Mouse (Mus musculus): ENCODE data around the gene Sorcs2. TPM values are rescaled to one million over a fixed set of nuclear protein-coding genes. Genes with fewer than 3 reads are reported as not detected.

Sorcs2 gene
- polyA plus RNA-seq, 1 experiment from 2014 or later: 25.4 TPM

DNA sequence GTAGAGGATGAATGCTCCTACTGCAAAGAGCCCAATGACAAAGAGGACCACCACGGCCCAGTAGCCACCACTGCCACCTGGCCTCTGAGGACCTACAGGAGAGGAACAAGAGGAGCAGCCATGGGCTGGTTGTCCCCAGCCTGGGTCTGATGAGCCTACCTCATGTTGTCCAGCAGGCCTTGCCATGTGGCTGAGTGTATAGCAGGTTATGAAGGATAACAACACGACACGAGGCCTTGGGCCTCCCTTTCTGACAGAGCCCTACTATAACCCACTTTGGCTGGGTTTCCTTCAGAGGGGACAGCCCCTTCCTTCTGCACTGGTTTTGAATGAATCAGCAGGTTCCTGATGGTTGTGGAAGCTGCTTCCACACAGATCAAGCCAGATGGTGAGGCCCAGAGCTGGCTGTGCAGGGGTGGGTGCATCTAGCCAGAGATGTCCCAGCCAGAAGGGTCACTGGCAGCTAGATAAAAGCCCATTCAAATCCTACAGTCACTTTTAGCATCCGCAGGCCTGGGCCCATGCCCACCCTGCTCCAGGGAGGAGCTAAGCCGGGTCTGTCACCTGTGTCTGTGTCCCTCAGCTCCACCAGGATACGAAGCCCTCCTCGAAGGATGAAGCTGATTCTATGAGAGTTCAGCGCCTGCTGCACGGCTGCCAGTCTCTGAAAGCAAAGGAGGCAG, 373.8 kb downstream of the Sorcs2 start:
- Histone ChIP-seq H3K27ac (no peak overlapping the region), H3K9ac (no peak overlapping the region), H3K4me3 (no peak overlapping the region), H3K36me3 (peaks cover 45% of the 10 kb centered on the region; the same call in 1 of the 2 replicates), H3K4me1 (peaks cover 5% of the 10 kb centered on the region; the same call in 1 of the 2 replicates), H3K4me2 (no peak overlapping the region), H3K9me3 (no peaks in the 10 kb centered on the region), H3K27me3 (no peaks in the 10 kb centered on the region)
- 85% methylated on average over 9 of the region's 9 CpGs for WGBS
- ATAC-seq (ENCODE audit: insufficient number of reproducible peaks, low FRiP score, low TSS enrichment, low read depth): no peak

DNA sequence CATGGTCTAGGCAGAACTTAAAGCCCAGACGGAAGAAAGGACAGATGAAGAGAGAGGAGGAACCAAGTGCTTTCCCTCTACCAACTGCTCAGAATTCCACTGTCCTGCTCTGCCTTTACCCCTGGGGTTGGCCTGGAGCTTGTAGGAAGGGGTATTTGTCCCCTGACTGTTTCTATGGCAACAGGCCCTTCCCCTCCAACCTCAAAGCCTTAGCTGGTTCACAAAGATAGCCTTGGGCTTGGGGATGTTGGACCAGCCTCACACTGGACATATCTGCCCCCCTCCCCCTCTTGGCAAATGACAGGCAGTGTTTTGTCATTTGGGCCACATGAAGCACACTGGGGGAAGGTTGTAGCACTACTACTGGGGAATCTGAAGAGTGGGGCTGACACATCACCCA, 375.6 kb downstream of the Sorcs2 start:
- Histone ChIP-seq H3K9me3 (no peaks in the 10 kb centered on the region), H3K4me1 (peaks cover under 1% of the 10 kb centered on the region; the same call in 1 of the 2 replicates), H3K9ac (no peak overlapping the region), H3K4me2 (no peak overlapping the region), H3K27ac (no peak overlapping the region), H3K36me3 (peaks cover 56% of the 10 kb centered on the region), H3K4me3 (no peak overlapping the region), H3K27me3 (no peaks in the 10 kb centered on the region)
- no peak for ATAC-seq (ENCODE audit: insufficient number of reproducible peaks, low FRiP score, low TSS enrichment, low read depth)
- 92% methylated on average over 1 of the region's 1 CpGs for WGBS

DNA sequence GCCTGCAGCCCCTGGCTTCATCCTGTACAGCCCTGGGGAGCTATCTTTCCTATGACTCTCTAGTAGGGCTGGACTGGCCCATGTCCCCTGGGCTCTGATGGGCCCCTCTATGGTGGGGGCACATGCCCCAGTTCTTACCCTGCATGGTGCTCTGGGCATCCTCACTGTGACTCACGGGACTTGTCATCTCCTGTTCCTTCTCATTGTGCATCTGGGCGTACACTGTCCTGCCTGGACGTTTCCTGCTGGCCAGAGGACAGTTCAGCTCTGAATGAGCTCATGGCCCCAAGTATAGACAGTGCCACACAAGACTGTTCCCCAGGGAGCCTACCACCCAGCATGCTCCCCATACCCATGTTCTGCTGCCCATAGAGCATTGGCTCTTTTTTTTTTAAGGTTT, 376.8 kb downstream of the Sorcs2 start:
- Histone ChIP-seq H3K36me3 (peaks cover 58% of the 10 kb centered on the region), H3K9me3 (no peaks in the 10 kb centered on the region), H3K4me1 (no peaks in the 10 kb centered on the region), H3K9ac (no peak overlapping the region), H3K4me2 (no peak overlapping the region), H3K27ac (no peak overlapping the region), H3K4me3 (no peak overlapping the region), H3K27me3 (no peaks in the 10 kb centered on the region)
- no peak for ATAC-seq (ENCODE audit: insufficient number of reproducible peaks, low FRiP score, low TSS enrichment, low read depth)
- WGBS: 77% methylated on average over 3 of the region's 3 CpGs

DNA sequence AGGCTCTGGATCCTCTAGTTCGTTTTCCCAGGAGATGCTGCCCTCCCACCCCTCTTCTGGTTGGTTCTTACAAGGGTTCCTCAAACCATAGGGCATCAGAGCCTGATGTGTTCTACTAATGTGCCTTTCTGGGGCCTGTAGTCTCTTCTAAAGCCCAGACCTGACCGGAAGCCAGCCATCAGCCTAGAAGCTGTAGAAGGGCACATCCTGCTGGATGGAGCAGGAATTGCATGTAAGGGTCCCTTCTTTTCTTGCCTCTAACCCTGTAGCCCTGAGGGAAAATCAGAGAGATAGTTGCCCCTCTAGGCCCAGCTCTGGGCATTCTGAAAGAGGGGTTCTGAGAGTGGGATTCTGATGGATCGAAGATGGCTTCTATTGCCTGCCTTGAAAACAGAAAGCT, 379.6 kb downstream of the Sorcs2 start:
- no peak for ATAC-seq (ENCODE audit: insufficient number of reproducible peaks, low FRiP score, low TSS enrichment, low read depth)
- H3K27me3 ChIP-seq: no peaks in the 10 kb centered on the region
- H3K9me3 ChIP-seq: no peaks in the 10 kb centered on the region
- no peak overlapping the region for H3K9ac ChIP-seq
- no peak overlapping the region for H3K27ac ChIP-seq
- H3K4me3 ChIP-seq: no peak overlapping the region
- 92% methylated on average over 3 of the region's 3 CpGs for WGBS
- H3K4me1 ChIP-seq: no peaks in the 10 kb centered on the region
- H3K36me3 ChIP-seq: peaks cover 42% of the 10 kb centered on the region
- H3K4me2 ChIP-seq: no peak overlapping the region

DNA sequence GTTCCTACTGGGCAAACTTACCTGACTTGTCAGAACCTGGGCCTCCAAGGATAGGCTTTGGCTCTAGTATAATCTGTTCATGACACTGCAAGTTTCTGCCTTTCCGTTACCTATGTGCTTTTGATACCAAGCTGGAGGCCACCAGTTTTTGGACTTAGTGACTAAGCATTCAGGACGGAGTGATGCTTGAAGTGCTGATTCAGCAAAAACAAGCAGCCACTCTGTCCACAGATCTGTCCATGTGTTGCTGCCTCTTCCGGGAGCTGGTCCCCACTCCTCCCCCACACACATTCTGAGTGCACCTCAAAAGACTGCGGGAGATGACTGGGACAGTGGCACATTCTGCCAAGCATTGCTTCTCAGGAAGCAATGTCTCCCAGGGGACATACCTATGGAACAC, 388.5 kb downstream of the Sorcs2 start:
- Histone ChIP-seq H3K27ac (no peak overlapping the region), H3K27me3 (no peaks in the 10 kb centered on the region), H3K4me1 (no peaks in the 10 kb centered on the region), H3K4me3 (no peak overlapping the region), H3K9me3 (no peaks in the 10 kb centered on the region), H3K9ac (no peak overlapping the region), H3K4me2 (no peak overlapping the region), H3K36me3 (no peaks in the 10 kb centered on the region)
- WGBS: 86% methylated on average over 4 of the region's 4 CpGs
- ATAC-seq (ENCODE audit: insufficient number of reproducible peaks, low FRiP score, low TSS enrichment, low read depth): no peak

DNA sequence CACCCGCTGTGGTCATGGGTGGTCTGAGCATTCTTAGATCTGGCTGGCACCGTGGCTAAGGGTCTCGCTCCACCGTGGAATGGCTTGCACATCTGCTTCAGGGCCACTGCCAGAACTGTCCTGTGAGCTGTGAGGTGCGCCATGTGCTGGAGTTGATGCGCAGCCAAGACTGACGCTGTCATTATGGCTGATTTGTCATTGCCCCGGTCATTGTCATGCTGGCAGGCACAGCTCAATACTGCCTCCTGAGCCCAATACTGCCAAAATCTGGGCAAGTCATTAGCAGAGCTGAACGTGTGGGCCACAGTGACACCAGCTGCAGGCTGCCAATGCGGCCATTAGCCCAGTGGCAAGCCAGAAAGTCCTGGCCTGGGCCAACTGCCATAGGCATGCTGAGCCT, 390.3 kb downstream of the Sorcs2 start:
- H3K9me3 ChIP-seq: no peaks in the 10 kb centered on the region
- no peak for ATAC-seq (ENCODE audit: insufficient number of reproducible peaks, low FRiP score, low TSS enrichment, low read depth)
- no peak overlapping the region for H3K4me2 ChIP-seq
- H3K36me3 ChIP-seq: peaks cover 8% of the 10 kb centered on the region; the same call in 1 of the 2 replicates
- WGBS: 78% methylated on average over 10 of the region's 10 CpGs
- H3K4me3 ChIP-seq: no peak overlapping the region
- H3K9ac ChIP-seq: no peak overlapping the region
- H3K27ac ChIP-seq: no peak overlapping the region
- no peaks in the 10 kb centered on the region for H3K27me3 ChIP-seq
- H3K4me1 ChIP-seq: no peaks in the 10 kb centered on the region

DNA sequence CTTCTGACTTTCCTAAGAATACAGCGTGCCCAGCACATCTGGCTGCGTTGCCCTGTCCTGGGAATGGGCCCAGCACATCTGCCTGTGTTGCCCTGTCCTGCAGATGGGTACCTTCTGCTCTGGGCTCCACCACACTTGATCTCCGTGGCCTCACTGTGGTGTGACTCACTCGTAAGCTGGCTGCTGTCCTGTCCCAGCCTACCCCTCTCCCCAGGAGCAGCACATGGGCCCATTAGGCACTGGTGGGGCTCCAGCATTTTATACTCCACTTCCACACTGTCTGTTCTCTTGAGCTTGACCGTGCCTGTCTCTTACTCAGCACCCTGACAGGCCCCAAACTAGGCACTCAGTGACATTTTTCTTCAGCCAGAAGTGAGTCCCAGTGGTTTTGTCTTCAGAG, 391.4 kb downstream of the Sorcs2 start:
- no peak overlapping the region for H3K4me2 ChIP-seq
- no peaks in the 10 kb centered on the region for H3K27me3 ChIP-seq
- H3K36me3 ChIP-seq: peaks cover 15% of the 10 kb centered on the region
- no peak for ATAC-seq (ENCODE audit: insufficient number of reproducible peaks, low FRiP score, low TSS enrichment, low read depth)
- no peaks in the 10 kb centered on the region for H3K4me1 ChIP-seq
- H3K9me3 ChIP-seq: no peaks in the 10 kb centered on the region
- no peak overlapping the region for H3K9ac ChIP-seq
- H3K27ac ChIP-seq: no peak overlapping the region
- 67% methylated on average over 5 of the region's 5 CpGs for WGBS
- H3K4me3 ChIP-seq: no peak overlapping the region

DNA sequence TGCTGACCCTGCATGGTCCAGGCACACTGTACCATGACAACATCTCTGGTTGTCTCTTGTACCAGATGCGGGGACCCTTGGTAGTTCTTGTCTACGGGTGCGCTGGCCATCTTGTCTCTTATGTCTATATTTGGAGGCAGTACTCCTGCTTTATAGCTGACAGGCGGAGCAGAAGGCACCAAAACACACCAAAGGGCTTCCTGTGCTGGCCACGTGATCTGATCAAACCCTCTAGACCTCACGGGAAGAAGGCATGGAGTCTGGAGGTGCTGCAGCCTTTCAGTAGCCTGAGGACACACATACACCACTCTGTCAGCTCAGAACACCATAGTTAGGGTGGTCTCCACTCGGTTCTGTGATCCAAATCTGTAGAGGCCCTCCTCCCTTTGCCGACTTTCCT, 391.8 kb downstream of the Sorcs2 start:
- Histone ChIP-seq H3K27ac (no peak overlapping the region), H3K36me3 (peaks cover 19% of the 10 kb centered on the region), H3K9ac (no peak overlapping the region), H3K4me1 (no peaks in the 10 kb centered on the region), H3K27me3 (no peaks in the 10 kb centered on the region), H3K9me3 (no peaks in the 10 kb centered on the region), H3K4me2 (no peak overlapping the region), H3K4me3 (no peak overlapping the region)
- WGBS: 70% methylated on average over 8 of the region's 8 CpGs
- no peak for ATAC-seq (ENCODE audit: insufficient number of reproducible peaks, low FRiP score, low TSS enrichment, low read depth)

DNA sequence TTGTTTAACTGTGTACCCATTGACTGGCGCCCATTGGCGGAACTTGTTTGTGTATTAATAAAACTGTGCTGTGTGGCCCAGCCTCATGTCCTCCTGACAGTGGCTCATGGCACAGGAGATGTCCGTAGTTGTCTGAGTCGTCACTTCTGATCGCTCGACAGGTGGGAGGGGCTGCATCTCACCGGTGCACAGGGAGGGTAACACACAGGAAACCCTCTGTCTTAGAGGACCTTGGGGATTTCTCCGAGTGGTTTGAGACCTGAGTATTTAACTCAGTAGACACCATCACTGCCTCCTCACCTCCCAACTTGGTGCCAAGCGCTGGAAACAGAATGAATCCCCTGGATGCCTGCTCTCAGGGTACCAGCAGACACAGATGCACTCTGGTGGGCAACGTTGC, 394.1 kb downstream of the Sorcs2 start:
- H3K27me3 ChIP-seq: no peaks in the 10 kb centered on the region
- no peak overlapping the region for H3K4me2 ChIP-seq
- no peak overlapping the region for H3K4me3 ChIP-seq
- no peak overlapping the region for H3K9ac ChIP-seq
- H3K4me1 ChIP-seq: no peaks in the 10 kb centered on the region
- no peak for ATAC-seq (ENCODE audit: insufficient number of reproducible peaks, low FRiP score, low TSS enrichment, low read depth)
- peaks cover 41% of the 10 kb centered on the region for H3K36me3 ChIP-seq
- WGBS: 85% methylated on average over 10 of the region's 10 CpGs
- no peaks in the 10 kb centered on the region for H3K9me3 ChIP-seq
- no peak overlapping the region for H3K27ac ChIP-seq

DNA sequence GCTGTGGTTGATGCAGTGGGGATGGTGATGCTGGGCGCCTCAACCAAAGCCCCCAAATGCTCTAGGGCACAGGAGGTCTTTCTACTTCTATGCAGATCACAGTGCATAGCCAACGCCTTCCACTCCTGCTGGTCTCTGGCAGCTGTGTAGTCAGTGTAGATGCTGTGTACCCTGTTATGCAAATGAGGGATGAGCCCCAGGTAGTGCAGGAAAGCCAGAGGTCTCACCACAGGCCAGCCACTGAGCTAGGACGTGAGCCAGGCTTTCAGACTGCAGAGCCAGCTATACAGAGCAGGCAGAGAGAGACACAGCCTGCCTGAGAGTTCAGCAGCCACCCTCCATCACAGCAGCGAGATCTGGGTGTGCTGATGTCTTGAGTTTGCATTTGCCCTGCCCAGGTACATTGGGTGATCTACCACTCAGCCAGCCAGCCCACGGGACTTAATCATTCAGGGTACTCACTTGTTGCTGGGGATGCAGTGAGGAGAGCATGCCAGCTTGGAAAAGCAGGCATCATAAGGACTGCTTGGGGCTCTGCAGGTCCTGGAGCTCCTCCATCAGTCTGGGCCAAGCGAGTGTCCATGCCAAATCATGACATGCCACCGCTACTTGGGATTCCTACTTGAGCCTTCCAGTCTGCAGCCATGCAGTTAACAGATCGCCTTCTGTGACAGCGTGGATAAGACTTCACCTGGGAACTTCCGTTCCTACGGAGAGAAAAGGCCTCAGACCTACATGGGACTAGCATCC, 407.8 kb downstream of the Sorcs2 start:
- no peaks in the 10 kb centered on the region for H3K4me1 ChIP-seq
- no peaks in the 10 kb centered on the region for H3K9me3 ChIP-seq
- 83% methylated on average over 11 of the region's 11 CpGs for WGBS
- ATAC-seq (ENCODE audit: insufficient number of reproducible peaks, low FRiP score, low TSS enrichment, low read depth): no peak
- H3K36me3 ChIP-seq: peaks cover 78% of the 10 kb centered on the region
- no peak overlapping the region for H3K4me3 ChIP-seq
- H3K27me3 ChIP-seq: no peaks in the 10 kb centered on the region
- no peak overlapping the region for H3K4me2 ChIP-seq
- H3K27ac ChIP-seq: no peak overlapping the region
- no peak overlapping the region for H3K9ac ChIP-seq

DNA sequence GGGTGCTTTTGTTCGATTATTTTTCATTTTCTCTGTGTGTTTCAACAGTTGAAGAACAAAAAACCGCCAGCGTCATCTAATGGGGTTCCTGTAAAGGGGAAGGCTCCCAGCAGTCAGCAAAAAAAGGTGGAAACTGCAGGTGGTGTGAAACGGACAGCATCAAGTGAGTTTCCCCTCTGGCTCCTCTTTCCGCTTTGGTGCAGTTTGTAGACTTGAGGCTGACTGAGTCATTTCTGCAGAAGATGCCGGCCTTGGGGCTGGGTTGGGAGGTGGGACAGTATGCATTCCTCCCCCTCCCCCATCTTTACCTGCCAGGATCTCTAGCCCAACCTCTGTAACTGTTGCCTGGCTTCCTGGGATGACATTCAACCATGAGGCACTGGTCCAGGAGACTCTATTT, 408.4 kb downstream of the Sorcs2 start:
- WGBS: 80% methylated on average over 6 of the region's 6 CpGs
- no peak overlapping the region for H3K9ac ChIP-seq
- no peak overlapping the region for H3K4me2 ChIP-seq
- no peak overlapping the region for H3K27ac ChIP-seq
- H3K36me3 ChIP-seq: peaks cover 82% of the 10 kb centered on the region
- H3K27me3 ChIP-seq: no peaks in the 10 kb centered on the region
- H3K4me3 ChIP-seq: no peak overlapping the region
- ATAC-seq (ENCODE audit: insufficient number of reproducible peaks, low FRiP score, low TSS enrichment, low read depth): no peak
- H3K9me3 ChIP-seq: no peaks in the 10 kb centered on the region
- no peaks in the 10 kb centered on the region for H3K4me1 ChIP-seq

DNA sequence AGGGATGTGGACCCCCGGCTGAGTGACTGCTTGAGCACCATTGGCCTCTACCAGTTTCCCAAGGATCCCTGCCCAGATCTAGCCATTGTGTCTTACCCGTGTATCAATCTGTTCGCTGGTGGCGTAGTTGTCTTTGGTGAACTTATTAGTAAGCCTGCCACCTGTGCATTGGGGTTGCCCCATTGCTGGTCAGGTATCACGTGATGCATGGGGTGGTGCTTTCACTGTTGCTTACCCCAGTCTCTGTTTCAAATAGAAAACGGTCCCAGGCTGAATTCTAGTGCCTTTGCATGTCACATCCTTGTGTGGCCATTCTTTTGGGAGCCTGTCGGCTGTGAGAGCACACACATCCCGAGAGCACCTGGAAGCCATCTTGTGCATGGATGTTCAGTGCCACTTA, 409.9 kb downstream of the Sorcs2 start:
- no peak overlapping the region for H3K4me3 ChIP-seq
- peaks cover 82% of the 10 kb centered on the region for H3K36me3 ChIP-seq
- no peaks in the 10 kb centered on the region for H3K27me3 ChIP-seq
- H3K9ac ChIP-seq: no peak overlapping the region
- H3K4me2 ChIP-seq: no peak overlapping the region
- ATAC-seq (ENCODE audit: insufficient number of reproducible peaks, low FRiP score, low TSS enrichment, low read depth): no peak
- no peaks in the 10 kb centered on the region for H3K9me3 ChIP-seq
- 90% methylated on average over 8 of the region's 8 CpGs for WGBS
- H3K27ac ChIP-seq: no peak overlapping the region
- no peaks in the 10 kb centered on the region for H3K4me1 ChIP-seq
